Mouse (Mus musculus): ENCODE measurements around the gene Zbtb16. TPM values are rescaled to one million over a fixed set of nuclear protein-coding genes. Genes with fewer than 3 reads are reported as not detected.

Zbtb16 gene
- total and polyA plus RNA-seq, 3 experiments: 15.7 to 150 (median 149) TPM

DNA sequence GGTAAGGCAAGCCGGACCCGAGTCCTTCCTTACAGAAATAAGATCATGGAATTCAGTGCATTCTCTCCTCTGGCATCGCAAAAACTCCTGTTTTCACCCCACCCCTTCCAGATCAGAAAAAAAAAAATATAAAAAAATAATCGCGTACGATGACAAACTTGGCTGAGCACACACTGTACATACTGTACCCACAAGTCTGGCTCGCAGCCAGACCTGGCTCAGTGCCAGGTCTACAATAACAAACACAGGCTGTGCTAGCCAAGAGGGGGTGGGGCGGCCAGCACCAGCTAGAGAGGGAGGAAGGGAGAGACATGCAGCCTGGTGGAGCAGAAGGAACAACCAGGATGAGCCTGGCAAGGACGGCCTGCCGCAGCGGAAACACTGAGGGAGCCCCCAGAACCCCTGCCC lies 95.9 kb downstream of the Zbtb16 start:
- 0 out of 2 replicates have a peak overlapping the region, but pooled peaks have one; percentile 21 for H3K4me3 ChIP-seq
- under 1% methylated on average over 11 of the region's 11 CpGs for WGBS
- intact Hi-C loops (cut with DNase I): loop anchor here (1.0 kb wide), 2 partner anchors 33 to 96 kb away; partner anchors contain the start of gene Zbtb16
- H3K36me3 ChIP-seq (ENCODE audit: control insufficient read depth, insufficient read depth, low read length): peaks cover 41% of the 10 kb centered on the region
- H3K27ac ChIP-seq: peak overlapping the region; percentile 94
- no peaks in the 10 kb centered on the region for H3K79me2 ChIP-seq (replicated peaks; ENCODE audit: control insufficient read depth, insufficient read depth, low read length)
- H3K4me1 ChIP-seq (ENCODE audit: control insufficient read depth, insufficient read depth, low read length): peaks cover 57% of the 10 kb centered on the region
- TF ChIP-seq POLR2A (IDR thresholded peaks at IDR 0.05; ENCODE audit: insufficient read depth, low read depth, low read length) (peak; percentile 62), CTCF (IDR thresholded peaks at IDR 0.05) (peak; percentile 7; the same call in 1 of the 2 replicates), EP300 (IDR thresholded peaks at IDR 0.05; ENCODE audit: insufficient read depth, low read depth, low read length) (peak; percentile 100)
- DNase-seq: peak; percentile 96 to 98
- peak overlapping the region; percentile 65 for H3K9ac ChIP-seq (ENCODE audit: low read depth, low read length)
- no peaks in the 10 kb centered on the region for H3K27me3 ChIP-seq (ENCODE audit: control insufficient read depth, insufficient read depth, low read length)

DNA sequence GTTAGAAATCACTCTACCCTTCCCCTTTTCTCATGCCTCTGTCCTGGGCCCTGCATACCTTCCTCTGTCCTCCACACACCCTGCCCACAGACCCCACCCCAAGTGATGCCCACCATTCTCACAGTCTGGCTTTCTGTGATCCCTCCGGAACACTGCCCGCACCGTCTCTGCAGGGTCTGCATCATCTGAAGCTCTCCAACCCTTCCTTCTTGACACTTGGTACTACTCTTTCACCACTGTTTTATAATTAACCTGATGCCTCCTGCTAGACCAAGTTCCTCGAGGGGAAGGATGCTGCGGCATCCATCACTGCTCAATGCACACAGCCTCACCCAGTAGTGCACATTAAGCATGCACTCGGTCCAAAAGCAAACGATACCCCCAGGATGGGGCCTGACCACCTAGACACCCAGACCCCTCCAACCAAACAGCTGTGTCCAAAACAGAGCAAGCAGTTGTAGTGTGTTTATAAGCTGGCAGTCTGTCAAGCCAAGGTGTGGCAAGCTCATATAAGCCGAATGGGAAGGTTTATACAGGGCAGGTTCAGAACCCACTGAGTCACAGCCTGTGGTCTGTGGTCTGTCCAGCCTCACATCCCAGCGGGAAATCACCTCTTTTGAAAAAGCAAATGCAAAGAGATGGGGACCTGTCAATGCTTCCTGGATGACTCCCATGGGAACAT lies 97.1 kb downstream of the Zbtb16 start:
- DNase-seq: peak in 1 of 2 experiments; percentile 58
- Histone ChIP-seq H3K9ac (ENCODE audit: low read depth, low read length) (peak overlapping the region; percentile 8; the same call in 1 of the 2 replicates), H3K36me3 (ENCODE audit: control insufficient read depth, insufficient read depth, low read length) (peaks cover 48% of the 10 kb centered on the region), H3K27ac (peak overlapping the region; percentile 94), H3K27me3 (ENCODE audit: control insufficient read depth, insufficient read depth, low read length) (no peaks in the 10 kb centered on the region), H3K79me2 (replicated peaks; ENCODE audit: control insufficient read depth, insufficient read depth, low read length) (no peaks in the 10 kb centered on the region), H3K4me3 (no peak overlapping the region), H3K4me1 (ENCODE audit: control insufficient read depth, insufficient read depth, low read length) (peaks cover 54% of the 10 kb centered on the region)
- intact Hi-C loops (cut with DNase I): no loop called here
- no peak for TF ChIP-seq EP300 (IDR thresholded peaks at IDR 0.05; ENCODE audit: insufficient read depth, low read depth, low read length)
- 0 out of 2 replicates have a peak, but pooled peaks have one; percentile 38 for TF ChIP-seq POLR2A (IDR thresholded peaks at IDR 0.05; ENCODE audit: insufficient read depth, low read depth, low read length)
- TF ChIP-seq CTCF (IDR thresholded peaks at IDR 0.05): no peak
- 78% methylated on average over 9 of the region's 9 CpGs for WGBS

DNA sequence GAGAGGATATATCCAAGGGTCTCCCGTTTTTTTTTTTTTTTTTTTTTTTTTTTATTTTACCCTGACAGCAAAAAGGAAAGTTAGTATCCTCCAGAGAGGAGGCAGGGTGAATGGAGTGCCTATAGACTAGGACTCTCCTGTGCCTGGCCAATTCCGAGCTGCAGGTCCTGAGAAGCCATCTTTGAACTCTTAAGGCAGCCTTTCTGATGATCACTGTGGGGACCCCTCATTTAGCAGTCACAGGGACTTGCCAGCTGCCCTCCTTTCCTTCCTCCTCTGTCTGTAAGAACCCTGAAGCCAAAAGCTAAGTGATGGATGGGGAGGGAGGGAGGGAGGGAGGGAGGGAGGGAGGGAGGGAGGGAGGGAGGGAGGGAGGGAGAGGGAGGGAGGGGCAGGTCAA lies 98.1 kb downstream of the Zbtb16 start:
- H3K9ac ChIP-seq (ENCODE audit: low read depth, low read length): peak overlapping the region; percentile 47; the same call in 1 of the 2 replicates
- peak overlapping the region; percentile 97 for H3K27ac ChIP-seq
- intact Hi-C loops (cut with DNase I): loop anchor here (1.0 kb wide), 2 partner anchors 15 to 89 kb away; no protein-coding TSS in a partner anchor
- TF ChIP-seq POLR2A (IDR thresholded peaks at IDR 0.05; ENCODE audit: insufficient read depth, low read depth, low read length): no peak
- TF ChIP-seq EP300 (IDR thresholded peaks at IDR 0.05; ENCODE audit: insufficient read depth, low read depth, low read length): no peak
- TF ChIP-seq CTCF (IDR thresholded peaks at IDR 0.05): no peak
- no peak overlapping the region for H3K4me3 ChIP-seq
- 9% methylated on average over 2 of the region's 2 CpGs for WGBS
- no peak for DNase-seq
- no peaks in the 10 kb centered on the region for H3K79me2 ChIP-seq (replicated peaks; ENCODE audit: control insufficient read depth, insufficient read depth, low read length)
- no peaks in the 10 kb centered on the region for H3K27me3 ChIP-seq (ENCODE audit: control insufficient read depth, insufficient read depth, low read length)
- H3K36me3 ChIP-seq (ENCODE audit: control insufficient read depth, insufficient read depth, low read length): peaks cover 52% of the 10 kb centered on the region
- peaks cover 57% of the 10 kb centered on the region for H3K4me1 ChIP-seq (ENCODE audit: control insufficient read depth, insufficient read depth, low read length)

DNA sequence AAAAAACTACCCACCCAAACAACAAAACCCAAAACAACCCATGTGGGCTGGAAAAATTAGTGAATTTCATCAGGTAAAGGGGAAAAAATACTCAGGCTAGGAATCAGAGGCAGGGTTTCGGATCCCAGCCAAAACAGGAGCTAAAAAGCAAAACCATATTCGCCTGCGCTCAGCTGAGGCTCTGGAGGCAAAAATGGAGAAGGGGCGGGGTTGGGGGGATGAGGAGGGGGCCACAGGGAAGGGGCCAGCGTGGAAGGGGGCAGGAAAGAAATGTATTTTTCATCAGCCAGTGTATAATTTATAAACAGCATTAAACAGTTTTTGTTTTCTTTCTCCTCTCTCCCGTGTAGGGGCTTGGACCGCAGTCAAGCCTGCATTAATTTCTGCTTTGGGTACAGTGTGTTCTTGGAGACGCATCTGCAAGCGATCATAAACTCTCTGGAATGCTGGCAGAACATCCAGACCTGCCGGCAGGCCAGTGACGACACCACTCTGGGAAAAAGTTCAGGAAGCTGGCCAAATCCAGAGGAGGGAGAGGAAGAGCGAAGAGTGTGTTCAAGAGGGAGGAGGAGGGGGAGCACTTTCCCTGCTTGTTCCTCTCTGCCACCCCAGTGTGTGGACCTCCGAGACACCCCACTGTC lies 98.7 kb downstream of the Zbtb16 start:
- peaks cover 61% of the 10 kb centered on the region for H3K4me1 ChIP-seq (ENCODE audit: control insufficient read depth, insufficient read depth, low read length)
- H3K36me3 ChIP-seq (ENCODE audit: control insufficient read depth, insufficient read depth, low read length): peaks cover 52% of the 10 kb centered on the region
- peak; percentile 74 for TF ChIP-seq POLR2A (IDR thresholded peaks at IDR 0.05; ENCODE audit: insufficient read depth, low read depth, low read length)
- TF ChIP-seq CTCF (IDR thresholded peaks at IDR 0.05): no peak
- TF ChIP-seq EP300 (IDR thresholded peaks at IDR 0.05; ENCODE audit: insufficient read depth, low read depth, low read length): peak; percentile 100
- 0 out of 2 replicates have a peak, but pooled peaks cover 1% of the 10 kb centered on the region for H3K79me2 ChIP-seq (replicated peaks; ENCODE audit: control insufficient read depth, insufficient read depth, low read length)
- WGBS: 6% methylated on average over 13 of the region's 13 CpGs
- intact Hi-C loops (cut with DNase I): loop anchor here (1.0 kb wide), 2 partner anchors 14 to 88 kb away; no protein-coding TSS in a partner anchor
- peak overlapping the region; percentile 77 for H3K9ac ChIP-seq (ENCODE audit: low read depth, low read length)
- H3K4me3 ChIP-seq: peak overlapping the region; percentile 33
- peak; percentile 90 to 95 for DNase-seq
- H3K27ac ChIP-seq: peak overlapping the region; percentile 97
- H3K27me3 ChIP-seq (ENCODE audit: control insufficient read depth, insufficient read depth, low read length): no peaks in the 10 kb centered on the region

DNA sequence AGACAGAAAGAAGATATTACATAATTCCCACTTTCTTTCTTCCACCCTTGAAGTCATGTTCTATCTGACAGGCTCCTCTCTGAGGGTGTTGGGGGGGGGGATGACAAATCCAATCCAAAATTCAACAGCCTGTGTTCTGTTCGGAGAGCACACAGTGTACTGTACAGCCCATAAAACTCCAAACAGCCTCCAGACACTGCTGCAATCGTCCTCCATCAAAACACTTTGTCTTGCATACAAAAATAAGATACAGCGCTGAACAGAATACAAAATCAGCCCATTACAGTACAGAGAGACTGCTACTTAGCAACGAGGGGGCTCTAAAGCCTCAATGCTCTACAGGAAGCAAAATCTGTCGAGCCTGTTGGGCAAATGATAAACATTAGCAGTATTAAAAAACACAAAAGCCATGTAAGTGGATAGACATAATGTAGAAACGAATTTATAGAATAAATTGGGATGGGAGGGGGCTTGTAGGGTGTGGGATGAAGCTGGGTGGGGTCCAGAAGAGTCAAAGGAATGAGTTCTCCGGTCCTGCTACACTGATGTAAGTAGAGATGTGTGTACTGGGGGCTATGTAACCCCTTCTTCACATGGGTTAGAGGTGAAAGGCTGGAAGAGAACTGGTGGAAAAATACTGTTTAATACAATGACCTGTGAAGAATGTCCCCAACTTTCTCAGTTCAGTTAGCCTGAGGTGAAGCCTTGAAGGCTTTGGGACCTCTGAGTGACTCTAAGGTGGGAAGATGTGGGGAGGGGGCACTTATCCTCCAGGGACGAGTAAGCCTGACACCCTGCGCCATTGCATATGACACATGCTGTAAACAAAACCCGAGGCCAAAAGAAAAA lies 99.4 kb downstream of the Zbtb16 start:
- WGBS: 32% methylated on average over 10 of the region's 10 CpGs
- peak overlapping the region; percentile 77 for H3K9ac ChIP-seq (ENCODE audit: low read depth, low read length)
- H3K79me2 ChIP-seq (replicated peaks; ENCODE audit: control insufficient read depth, insufficient read depth, low read length): 0 out of 2 replicates have a peak, but pooled peaks cover 1% of the 10 kb centered on the region
- peaks cover 65% of the 10 kb centered on the region for H3K4me1 ChIP-seq (ENCODE audit: control insufficient read depth, insufficient read depth, low read length)
- no peak; the same call in 1 of the 2 replicates for TF ChIP-seq POLR2A (IDR thresholded peaks at IDR 0.05; ENCODE audit: insufficient read depth, low read depth, low read length)
- peak; percentile 76; the same call in 1 of the 2 replicates for TF ChIP-seq EP300 (IDR thresholded peaks at IDR 0.05; ENCODE audit: insufficient read depth, low read depth, low read length)
- peaks cover 51% of the 10 kb centered on the region for H3K36me3 ChIP-seq (ENCODE audit: control insufficient read depth, insufficient read depth, low read length)
- H3K4me3 ChIP-seq: peak overlapping the region; percentile 33
- DNase-seq: peak in 1 of 2 experiments; percentile 46
- H3K27ac ChIP-seq: peak overlapping the region; percentile 97
- intact Hi-C loops (cut with DNase I): loop anchor here (1.0 kb wide), 2 partner anchors 13 to 87 kb away; no protein-coding TSS in a partner anchor
- no peaks in the 10 kb centered on the region for H3K27me3 ChIP-seq (ENCODE audit: control insufficient read depth, insufficient read depth, low read length)
